Mouse (Mus musculus) hindbrain, embryonic 14.5 days (tissue): ENCODE measurements at regions not wholly inside any gene's neighbourhood (a gene's known extent, or its start where the extent isn't known, plus 50 kb on each side); places are given as distances from the start of the nearest gene placed in this dataset.

Source experiments
- ATAC-seq: fragments of 200-750 bp; cut with Nextera tagmentation; 2 replicates; pipeline ENCODE4 v1.8.0; 2017; ENCODE audit warnings: moderate number of reproducible peaks, mild to moderate bottlenecking, moderate TSS enrichment, moderate library complexity; ENCODE audit not compliant: low FRiP score
- DNase-seq: peaks from one replicate; pipeline ENCODE4 v3.0.0-alpha.2; 2015; ENCODE audit warnings: low spot score
- H3K27ac ChIP-seq: fragments of 300-500 bp; sonication (generic); 2 replicates; pipeline ENCODE4 v1.5.1; 2014; ENCODE audit warnings: mild to moderate bottlenecking, moderate library complexity
- H3K27me3 ChIP-seq: fragments of 300-500 bp; sonication (generic); 2 replicates; pipeline ENCODE4 v1.6.1; 2014; ENCODE audit warnings: mild to moderate bottlenecking, low read length, mixed read lengths; ENCODE audit not compliant: control insufficient read depth, insufficient read depth
- H3K36me3 ChIP-seq: fragments of 300-500 bp; sonication (generic); replicated peaks from 2 replicates; pipeline ENCODE4 v1.6.1; 2014; ENCODE audit not compliant: control insufficient read depth, insufficient read depth
- H3K4me1 ChIP-seq: fragments of 300-500 bp; sonication (generic); replicated peaks from 2 replicates; pipeline ENCODE4 v1.6.1; 2014; ENCODE audit warnings: antibody characterized with exemption, low read length, mixed read lengths; ENCODE audit not compliant: control insufficient read depth, insufficient read depth
- H3K4me2 ChIP-seq: fragments of 300-500 bp; sonication (generic); replicated peaks from 2 replicates; pipeline ENCODE4 v1.6.1; 2014; ENCODE audit warnings: mild to moderate bottlenecking, moderate library complexity
- H3K4me3 ChIP-seq: fragments of 300-500 bp; sonication (generic); replicated peaks from 2 replicates; pipeline ENCODE4 v1.5.1; 2014; ENCODE audit warnings: mild to moderate bottlenecking, low read length
- H3K9ac ChIP-seq: fragments of 300-500 bp; sonication (generic); 2 replicates; pipeline ENCODE4 v1.6.1; 2014
- H3K9me3 ChIP-seq: fragments of 300-500 bp; sonication (generic); 2 replicates; pipeline ENCODE4 v1.6.1; 2016; ENCODE audit warnings: low read length; ENCODE audit not compliant: control insufficient read depth
- WGBS: fragments of 180-500 bp; shearing (Covaris S2); extraction: QIAGEN DNeasy Blood & Tissue Kit; methylation state at CpG from one replicate; pipeline ENCODE4 v1.1.7; 2014; 5-methylcytosine and 5-hydroxymethylcytosine counted together

DNA sequence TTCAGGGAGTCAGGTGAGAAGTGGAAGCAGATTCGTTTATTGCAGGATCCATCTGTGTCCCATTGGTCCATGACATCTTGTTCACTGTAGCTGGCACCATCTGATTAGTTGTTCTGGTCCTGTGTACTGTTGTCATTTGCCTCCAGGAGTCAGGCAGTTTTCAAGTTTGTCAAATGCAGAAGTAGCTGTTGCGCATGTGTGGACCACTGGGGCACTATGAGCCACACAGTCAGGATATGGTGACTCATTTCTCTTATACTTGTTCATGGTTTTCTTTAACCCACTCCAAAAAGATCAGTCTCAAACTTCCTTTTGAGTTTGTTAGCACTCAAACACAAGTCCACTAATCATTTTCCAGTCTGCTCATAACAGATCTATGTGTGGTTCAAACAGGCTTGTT is 81.9 kb downstream of the Gm12887 start:
- peaks cover 71% of the 10 kb centered on the region for H3K9me3 ChIP-seq
- no peak overlapping the region for H3K4me2 ChIP-seq
- ATAC-seq: no peak
- no peaks in the 10 kb centered on the region for H3K36me3 ChIP-seq
- 58% methylated on average over 2 of the region's 2 CpGs for WGBS
- H3K4me1 ChIP-seq: no peaks in the 10 kb centered on the region
- H3K9ac ChIP-seq: no peak overlapping the region
- no peaks in the 10 kb centered on the region for H3K27me3 ChIP-seq
- no peak overlapping the region for H3K27ac ChIP-seq
- no peak for DNase-seq
- H3K4me3 ChIP-seq: no peak overlapping the region
